Mouse (Mus musculus): ENCODE measurements at regions not wholly inside any gene's neighbourhood (a gene's known extent, or its start where the extent isn't known, plus 50 kb on each side); places are given as distances from the start of the nearest gene placed in this dataset.
A peak's percentile ranks its signal among the peaks of the same experiment; 100 is the strongest.

DNA sequence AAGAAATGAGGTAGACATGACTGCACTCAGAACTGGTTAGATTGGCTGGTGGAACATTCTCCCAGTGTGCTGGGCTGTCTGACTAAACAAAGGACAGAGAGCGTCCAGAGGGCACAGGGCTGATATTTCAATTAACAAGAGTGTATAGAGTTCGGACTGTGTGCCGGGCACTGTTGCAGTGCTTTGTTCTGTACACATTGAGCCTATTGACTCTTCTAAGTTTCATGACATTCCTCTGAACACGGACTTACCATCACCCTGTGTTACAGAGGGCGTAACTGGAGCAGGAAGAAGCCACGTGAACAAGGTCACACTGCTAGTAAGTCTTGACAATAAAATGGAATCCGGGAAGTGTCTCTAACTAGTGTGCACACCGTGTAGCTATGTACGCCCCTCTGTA is 92.1 kb upstream of the Barx2 start:
- DNase-seq (ENCODE audit: low spot score in 2 of 2) = no peak

DNA sequence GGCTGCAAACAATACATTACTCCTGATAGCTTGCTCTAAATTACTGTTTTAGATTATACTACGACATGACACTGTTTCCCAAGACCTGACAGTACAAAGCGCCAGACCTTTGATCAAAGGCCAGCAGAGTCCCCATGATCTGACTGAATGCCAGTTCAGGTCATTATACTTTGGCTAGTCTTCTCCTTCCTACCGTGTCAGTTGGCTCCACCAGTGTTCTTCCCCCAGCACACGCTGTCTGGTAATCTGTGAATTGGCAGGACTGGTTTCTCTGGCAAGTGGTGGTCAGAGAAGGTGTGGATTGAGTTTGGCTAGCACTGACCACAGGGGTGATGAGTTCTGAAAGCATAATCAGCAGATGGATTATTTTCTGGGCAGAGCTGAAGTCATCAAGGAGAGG is 93.1 kb upstream of the Barx2 start:
- DNase-seq (ENCODE audit: low spot score in 2 of 2) = no peak

DNA sequence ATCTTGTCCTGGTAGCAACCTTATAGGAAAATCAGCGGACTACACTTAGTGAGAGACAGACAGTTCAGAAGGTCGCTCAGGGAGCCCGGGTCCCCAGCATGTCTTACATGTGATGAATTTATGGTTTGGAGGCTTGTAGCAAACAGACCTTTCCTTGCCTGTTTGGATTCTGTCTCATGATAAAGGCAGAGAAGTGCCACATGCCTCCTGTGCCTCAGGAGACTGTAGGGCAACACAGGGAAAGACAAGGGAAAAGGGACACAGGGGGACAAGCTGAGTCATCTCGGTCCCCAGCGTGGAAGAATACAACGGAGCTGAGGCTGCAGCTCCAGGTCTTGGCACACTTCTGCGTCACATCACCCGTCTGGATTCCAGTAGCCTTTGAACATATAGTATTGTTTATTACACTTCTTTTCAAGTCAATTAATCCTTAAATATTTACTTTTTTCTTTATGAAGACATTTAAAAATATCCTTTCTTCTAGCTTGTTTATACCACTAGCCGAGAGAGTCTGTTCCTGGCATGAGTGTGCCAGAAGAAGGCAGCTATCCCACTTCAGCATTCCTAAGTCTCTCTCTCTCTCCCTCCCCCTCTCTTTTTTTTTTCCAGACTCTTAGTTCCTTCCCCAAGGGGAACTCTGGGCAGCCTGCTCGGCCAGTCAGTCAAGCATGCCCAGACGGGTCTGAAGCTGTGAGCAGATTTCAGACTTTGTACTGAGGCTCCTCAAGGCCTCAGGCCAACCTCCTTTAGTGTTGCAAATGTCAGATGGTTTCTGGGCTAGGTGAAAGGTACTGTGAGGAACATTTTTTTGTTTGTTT is 97.9 kb upstream of the Barx2 start:
- DNase-seq (ENCODE audit: low spot score in 2 of 2) = no peak

DNA sequence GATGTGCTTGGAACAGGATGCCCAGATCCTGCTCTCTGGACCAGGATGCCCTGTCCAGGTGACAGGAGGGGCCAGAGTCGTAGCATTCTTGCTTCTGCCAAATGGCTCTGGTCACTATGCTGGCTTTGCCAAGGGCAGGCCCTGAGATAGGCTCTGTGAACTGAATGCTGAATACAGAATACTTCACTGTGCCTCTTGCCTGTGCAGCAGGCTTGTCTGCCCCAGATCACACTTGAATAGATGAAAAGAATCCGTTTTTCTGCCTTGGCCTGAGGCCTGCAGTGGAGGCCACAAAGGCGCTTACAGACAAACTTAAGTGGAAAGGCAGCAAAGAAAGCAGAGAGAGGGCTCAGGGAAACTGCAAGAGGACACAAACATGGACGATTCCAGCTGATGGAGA is 99.7 kb upstream of the Arhgap32 start:
- peak; percentile 32 to 35 for DNase-seq (ENCODE audit: low spot score in 2 of 2)

DNA sequence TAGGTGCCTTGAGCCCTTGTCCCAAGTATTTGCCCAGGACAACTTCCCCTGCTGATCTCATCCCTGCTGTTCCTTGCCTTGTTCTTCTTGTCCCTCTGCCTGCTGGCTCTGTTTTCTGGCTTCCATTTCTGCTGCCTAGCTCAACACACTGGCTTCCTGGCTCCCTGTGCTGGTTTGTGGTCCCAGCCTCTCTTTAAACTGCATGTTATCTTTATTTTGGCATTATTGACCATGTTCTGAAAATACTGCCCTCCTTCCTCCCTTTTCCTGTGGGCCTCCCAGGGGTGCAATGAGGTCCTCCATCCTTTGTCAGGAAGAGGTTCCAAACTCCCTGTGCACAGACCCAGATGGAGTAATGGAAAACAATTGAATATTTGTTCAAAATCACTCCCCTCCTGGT is 97.9 kb upstream of the Arhgap32 start:
- DNase-seq (ENCODE audit: low spot score in 2 of 2) = no peak

DNA sequence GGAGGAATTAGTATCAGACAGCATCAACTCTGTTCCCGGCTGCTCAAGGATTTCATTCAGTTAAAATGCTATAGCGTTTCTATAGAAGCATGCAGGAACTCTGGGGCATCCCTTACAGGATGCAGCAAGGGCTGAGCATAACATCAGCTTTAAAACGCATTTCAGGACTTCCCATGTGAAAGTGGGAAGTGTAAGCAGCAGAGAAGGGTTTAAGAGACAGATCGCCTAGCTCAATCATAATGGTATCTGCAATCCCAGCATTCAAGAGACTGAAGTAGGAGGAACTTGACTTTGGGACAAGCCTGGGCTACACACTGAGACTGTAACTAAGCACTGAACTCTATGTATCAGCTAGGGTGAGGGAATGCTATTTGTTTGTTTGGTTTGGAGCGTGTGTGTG is 96.2 kb upstream of the Arhgap32 start:
- no peak for DNase-seq (ENCODE audit: low spot score in 2 of 2)

DNA sequence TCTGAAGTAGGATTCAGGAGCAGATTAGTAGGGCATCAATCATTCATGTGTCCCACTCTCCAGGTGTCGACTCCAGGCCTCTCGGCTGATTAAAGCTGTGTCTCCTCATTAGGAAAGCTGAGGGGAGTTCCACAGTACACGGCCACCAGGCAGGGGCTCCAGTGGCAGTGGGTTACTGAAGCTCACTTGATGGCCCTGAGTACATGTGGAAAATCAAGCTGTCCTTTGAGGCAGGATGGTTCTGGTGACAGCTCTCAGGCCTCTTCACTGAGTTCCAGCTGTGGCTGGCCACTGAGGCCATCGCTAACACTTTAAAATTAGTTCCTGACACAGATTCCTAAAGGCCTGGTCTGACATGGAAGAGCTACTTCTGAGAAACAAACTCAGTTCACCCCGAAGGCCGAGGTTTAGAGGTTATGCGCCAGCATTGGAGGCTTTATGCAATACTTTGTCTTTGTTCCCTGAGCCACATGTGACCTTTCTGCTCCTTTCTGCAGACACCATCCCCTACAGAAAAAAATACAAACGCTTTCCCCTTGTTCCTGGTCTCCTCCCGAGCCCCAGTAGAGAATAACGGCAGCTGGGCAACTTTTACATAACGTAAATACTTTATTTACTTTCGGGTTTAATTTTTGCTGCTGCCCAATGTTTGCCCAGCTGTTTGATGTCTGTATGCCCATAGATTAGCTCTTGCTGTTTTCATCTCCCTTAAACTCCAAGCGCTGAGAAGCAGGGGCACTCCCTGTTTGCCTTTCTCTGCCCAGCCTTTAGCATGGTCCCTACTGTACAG is 94.8 kb upstream of the Arhgap32 start:
- DNase-seq (ENCODE audit: low spot score in 2 of 2) = no peak

DNA sequence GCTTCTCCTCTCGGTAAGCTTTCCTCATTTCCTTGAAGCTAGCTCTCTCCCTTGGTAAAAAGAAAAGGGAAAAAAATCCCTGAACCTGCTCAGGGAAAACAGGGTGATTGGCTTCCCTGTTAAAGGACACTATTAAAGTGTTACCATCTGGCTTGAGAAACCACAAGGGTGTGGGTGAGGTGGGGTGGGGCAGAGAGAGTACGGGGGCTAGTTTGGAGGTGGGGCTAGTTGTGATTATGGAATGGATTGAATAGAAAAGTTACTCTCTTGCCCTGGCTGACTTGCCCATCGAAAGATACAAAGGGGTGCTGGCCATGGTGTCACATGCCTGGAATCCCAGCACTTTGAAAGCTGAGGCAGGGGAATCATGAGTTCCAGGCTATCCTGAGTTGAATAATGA is 94.2 kb upstream of the Arhgap32 start:
- no peak for DNase-seq (ENCODE audit: low spot score in 2 of 2)

DNA sequence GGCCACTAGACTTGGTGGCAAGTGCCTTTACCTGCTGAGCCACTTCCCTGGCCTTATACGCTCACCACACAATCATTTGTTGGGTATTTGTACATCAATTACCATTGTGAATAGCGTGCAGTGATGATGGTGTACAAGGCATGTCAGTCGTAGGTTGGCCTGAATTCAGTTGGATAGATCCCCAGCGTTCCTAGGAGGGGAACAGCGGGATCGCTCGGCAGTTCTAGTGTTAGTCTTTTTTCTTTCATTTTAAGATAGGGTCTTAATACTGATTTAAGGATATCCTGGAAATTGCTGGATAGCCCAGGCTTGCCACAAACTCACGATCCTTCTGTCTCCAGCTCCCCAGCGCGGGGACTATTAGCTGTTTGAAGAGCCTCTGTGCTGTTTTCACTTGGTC is 92.9 kb upstream of the Arhgap32 start:
- no peak for DNase-seq (ENCODE audit: low spot score in 2 of 2)

DNA sequence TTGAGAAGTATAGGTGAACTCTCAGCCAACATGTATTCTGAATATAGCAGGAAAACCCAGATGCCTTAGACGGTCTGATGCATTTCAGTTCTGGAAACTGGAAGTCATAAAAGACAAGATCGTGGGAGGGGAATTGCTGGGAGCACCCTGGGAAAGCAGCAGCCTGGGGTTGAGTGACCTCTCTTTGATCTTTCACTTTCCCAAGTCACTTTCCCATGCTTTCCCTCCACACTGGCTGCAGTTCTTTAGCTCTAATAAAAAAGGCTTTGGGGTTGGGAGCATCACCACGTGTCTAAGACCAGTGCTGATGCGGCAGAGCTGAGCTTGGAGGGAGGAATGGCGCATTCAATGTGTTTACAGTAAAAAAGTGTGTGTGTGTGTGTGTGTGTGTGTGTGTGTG is 91.2 kb upstream of the Arhgap32 start:
- no peak for DNase-seq (ENCODE audit: low spot score in 2 of 2)

DNA sequence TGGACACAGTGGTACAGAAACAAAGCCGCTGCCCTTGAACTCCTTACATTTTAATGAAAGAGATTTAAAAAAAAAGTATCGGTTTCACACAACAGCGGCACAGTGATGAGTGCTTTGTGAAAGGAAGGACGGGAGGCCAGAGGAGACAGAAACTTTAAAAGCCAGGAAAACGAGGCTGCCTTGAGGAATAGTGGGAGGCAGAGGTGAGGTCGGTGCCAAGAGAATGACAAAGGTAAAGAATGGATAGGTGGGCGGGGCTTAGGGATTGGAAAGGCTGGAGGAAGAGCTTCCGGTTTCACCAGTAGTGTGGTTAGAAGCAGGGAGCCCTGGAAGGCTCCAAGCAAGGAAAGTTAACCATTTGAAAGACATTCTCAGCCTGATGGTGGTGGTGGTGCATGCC is 88.0 kb upstream of the Arhgap32 start:
- DNase-seq (ENCODE audit: low spot score in 2 of 2) = no peak

DNA sequence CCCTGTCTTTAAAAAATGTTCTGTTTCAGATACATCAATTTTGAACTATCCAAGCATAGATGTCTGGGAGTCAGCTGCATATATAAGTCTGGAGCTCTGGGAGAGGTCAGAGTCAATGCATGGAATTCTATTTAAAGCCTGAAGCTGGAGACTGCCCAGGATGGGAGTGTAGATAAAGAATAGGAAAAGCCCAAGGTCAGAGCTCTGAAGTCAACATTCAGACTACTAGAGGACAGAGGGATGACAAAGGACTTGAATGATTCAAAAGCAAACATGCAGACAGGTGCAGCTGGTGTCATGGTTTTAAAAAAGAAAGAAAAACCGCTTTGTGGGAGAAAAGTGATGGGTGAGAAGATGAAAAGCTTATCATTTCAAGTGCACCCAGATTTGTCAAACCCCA is 86.9 kb upstream of the Arhgap32 start:
- no peak for DNase-seq (ENCODE audit: low spot score in 2 of 2)

DNA sequence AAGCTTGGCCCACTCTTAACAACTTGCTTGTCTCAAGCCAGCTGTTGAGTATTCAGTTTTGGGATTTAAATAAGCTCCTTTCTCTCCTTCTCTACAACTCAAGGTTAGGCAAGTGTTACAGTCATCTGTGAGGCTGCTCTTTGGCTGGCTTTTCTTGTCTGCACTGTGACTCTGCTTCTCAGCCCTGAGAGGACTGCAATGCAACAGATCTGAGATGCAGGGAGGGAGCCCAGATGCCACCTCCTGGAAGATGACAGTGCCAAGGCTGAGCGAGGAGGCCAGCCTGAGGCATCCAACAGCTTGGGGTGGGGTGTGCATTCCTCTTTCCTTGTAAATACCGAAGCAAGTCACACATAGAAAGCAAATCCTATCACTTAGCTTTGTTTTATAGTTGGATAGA is 86.2 kb upstream of the Arhgap32 start:
- no peak for DNase-seq (ENCODE audit: low spot score in 2 of 2)

DNA sequence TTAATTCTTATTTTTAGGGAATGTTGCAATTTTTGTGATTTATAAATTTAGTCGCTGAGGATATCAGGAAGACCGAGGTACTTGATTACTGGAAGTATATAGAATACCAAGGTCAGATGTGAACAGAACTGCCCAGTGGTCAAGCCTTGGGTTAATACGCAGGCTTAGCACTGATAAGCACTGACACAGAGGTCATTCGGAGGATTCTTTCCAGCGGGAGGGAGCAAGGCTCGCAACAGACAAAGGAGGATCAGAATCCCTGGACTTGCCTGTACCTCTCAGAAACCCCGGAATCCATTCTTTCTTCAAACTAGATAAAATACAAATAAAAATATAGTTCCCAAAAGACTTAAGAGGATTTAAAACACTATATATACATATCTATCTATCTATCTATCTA is 85.7 kb upstream of the Arhgap32 start:
- no peak for DNase-seq (ENCODE audit: low spot score in 2 of 2)

DNA sequence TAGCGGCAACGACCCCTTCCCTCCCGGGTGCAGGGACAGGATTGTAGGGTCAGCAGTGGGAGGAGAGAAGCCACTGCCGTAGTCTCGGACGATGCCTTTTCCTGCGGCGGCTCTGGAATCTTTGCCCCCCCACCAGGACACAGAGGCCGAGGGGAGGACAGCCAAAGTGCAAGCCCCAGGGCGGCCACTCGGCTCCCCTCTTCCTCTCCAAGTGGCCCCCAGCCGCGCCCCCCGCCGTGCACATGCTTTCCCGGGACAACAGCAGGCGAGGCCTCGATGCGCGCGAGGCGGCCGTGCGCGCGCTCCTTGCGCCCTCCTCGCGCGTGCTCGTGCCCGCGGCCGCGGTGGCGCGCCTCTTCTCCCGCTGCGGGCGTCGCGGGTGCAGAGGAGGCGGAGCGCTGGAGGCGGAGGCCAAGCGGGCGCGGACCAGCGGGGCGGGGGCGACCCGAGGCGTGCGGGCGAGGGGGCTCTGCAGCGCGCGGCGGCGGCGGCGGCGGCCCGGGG is 83.9 kb upstream of the Arhgap32 start:
- peak; percentile 75 to 81 for DNase-seq (ENCODE audit: low spot score in 2 of 2)

DNA sequence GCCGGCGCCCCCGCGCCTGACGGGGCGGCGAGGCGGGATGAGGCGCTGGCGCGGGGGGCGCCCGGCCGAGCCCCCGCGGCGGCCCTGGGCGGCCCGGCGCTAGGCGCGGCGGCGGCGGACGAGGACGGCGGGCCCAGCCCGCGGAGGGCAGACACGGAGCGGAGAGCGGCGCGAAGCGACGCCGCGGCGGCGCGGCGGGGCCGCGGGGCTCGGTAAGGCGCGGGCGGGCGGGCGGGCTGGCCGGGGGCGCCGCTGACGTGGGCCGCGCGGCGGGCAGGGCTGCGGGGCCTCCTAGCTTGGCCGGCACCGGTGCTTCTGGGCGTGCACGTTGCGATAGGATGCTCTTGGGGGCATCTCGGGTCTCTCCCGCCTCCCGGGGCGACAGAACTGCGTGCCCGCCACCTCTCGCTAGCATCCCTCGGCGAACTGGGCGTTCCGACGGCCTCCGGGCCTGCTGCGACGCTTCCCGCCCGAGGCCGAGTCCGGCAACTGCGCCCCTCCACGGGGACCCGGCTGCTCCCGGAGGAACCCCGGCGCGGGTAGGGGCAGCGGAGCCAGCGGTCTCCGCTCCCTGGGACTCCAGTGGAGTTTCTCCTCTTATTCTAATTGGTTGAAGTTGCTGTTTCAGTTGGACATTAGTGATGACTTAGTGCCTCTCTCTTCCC is 83.3 kb upstream of the Arhgap32 start:
- peak; percentile 48 to 49 for DNase-seq (ENCODE audit: low spot score in 2 of 2)

DNA sequence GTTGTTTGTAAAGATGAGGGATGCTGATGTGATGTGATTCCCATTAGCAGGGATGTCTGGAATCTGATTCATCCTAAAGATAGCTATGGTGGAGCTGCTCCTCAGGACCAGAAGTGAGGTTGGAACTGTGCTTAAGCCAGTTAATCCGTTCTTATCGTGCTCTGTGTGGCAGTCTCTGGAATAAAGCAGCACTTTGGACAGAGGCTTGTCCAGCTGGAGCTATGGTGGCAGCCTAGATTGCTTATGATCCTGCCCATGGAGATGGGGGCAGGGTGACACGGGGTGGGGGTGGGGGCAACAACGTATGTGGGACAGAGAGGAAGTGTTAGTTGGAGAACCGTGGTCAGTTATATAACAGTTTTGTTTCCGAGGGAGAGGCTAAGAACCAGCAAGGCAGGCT is 82.0 kb upstream of the Arhgap32 start:
- DNase-seq (ENCODE audit: low spot score in 2 of 2) = no peak

DNA sequence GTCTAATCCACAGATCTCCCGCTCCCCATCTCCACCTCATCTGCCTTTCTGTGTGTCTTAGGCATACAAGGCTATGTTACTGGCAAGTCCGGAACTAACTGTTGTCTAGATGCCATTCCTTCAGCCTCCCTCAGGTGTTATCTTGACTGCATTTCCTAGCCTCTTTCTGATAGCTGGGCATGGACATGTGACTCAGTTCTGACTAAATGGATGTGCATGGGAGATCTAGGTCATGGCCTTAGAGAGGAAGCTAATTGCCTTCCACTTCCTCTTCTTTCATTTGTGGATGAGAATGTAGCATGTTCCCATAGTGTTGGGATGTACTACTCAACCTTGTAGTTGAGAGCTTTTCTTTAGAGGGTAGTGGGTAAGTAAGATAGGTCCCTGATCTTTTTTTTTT is 75.9 kb upstream of the Arhgap32 start:
- no peak for DNase-seq (ENCODE audit: low spot score in 2 of 2)

DNA sequence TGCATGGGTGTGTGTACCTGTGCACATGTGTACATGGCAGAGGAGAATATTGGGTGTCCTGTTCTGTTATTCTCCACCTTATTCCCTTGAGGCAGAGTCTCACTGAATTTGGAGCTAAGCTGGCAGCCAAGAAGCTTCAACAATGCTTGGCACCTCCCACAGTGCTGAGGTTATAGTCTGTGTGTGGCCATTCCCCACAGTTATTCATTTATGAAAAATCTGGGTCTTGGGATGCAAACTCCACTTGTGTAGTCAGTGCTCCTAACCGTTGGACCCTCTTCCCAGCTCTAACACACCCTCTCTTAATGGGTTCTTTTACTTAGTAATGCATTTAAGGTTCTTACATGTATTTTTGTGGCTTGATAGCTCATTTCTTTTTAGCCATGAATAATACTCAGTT is 72.6 kb upstream of the Arhgap32 start:
- DNase-seq (ENCODE audit: low spot score in 2 of 2) = no peak

DNA sequence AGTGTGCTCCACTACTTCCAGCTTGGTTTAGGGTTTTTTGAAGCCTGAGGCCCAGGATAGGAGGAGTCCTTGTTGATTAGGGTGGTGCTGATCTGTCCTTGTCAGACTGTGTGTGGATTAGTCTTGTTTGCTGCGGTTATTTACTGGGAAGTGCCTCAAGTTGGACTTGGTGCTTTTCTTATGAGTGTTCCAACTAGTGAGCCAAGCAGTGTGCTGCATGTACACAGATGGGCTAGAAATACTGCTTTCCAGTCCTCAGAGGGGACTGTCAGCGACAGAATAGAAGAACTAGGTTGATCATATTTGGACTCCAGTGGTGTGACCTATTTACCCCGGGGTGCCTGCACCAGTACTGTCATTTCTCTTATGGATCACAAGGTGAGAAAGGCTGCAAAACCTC is 69.1 kb upstream of the Arhgap32 start:
- DNase-seq (ENCODE audit: low spot score in 2 of 2) = no peak

DNA sequence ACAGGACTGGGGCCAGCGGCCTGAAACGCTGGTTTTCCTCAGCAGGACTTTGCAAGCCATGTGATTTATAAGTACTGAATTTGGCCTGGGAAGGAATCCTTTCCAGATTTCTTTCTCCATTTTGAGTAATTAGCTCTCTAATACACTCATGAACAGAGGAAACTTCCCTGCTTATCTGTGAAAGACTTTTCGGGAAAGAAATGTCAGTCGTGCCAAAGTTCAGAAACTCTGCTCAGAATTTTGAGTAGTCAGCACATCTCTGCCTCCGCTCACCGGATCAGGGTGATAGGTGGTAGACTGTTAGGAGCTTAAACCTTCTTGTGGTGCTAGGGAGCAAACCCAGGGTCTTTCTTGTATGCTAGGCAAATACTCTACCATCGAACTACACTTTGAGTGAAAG is 67.0 kb upstream of the Arhgap32 start:
- no peak for DNase-seq (ENCODE audit: low spot score in 2 of 2)

DNA sequence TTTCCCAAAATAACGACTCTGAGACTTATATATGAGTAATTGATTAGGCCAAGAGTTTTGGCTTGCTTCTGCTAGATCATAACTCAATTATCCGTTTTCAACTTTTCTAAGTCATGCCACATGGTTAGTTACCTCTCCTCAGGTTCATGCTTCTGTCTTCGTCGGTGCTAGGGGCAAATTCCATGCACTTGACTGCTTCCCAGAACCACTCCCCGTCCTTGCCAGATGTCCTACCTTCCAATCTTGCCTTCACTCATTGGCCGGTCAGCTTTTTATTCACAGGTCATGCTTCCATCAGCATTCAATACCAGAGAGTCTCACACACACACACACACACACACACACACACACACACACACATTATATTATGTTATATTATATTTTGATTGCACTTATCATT is 66.4 kb upstream of the Arhgap32 start:
- no peak for DNase-seq (ENCODE audit: low spot score in 2 of 2)
